Mouse (Mus musculus) heart, embryonic 14.5 days (tissue): ENCODE measurements at regions not wholly inside any gene's neighbourhood (a gene's known extent, or its start where the extent isn't known, plus 50 kb on each side); places are given as distances from the start of the nearest gene placed in this dataset.

Experiments
- ATAC-seq: fragments of 200-750 bp; cut with Nextera tagmentation; 2 replicates; pipeline ENCODE4 v1.8.0; 2017; ENCODE audit warnings: low read depth, moderate TSS enrichment; ENCODE audit not compliant: insufficient number of reproducible peaks, insufficient read depth, low FRiP score
- H3K27ac ChIP-seq, 2 experiments: fragments of 200-500 bp in 1 of 2; fragments of 300-500 bp in 1 of 2; sonication (generic) in 1 of 2; replicated peaks in 1 of 2; 2 replicates each; pipeline ENCODE4 v1.5.1; 2012 to 2014; ENCODE audit warnings: low read depth in 2 of 2, low read length in 2 of 2, control low read depth in 1 of 2, mild to moderate bottlenecking in 1 of 2, mixed read lengths in 1 of 2; ENCODE audit not compliant: control insufficient read depth in 1 of 2, insufficient read depth in 1 of 2
- H3K27me3 ChIP-seq: fragments of 300-500 bp; sonication (generic); 2 replicates; pipeline ENCODE4 v1.6.1; 2014; ENCODE audit warnings: mild to moderate bottlenecking, low read length, control low read depth; ENCODE audit not compliant: control insufficient read depth, insufficient read depth
- H3K36me3 ChIP-seq: fragments of 300-500 bp; sonication (generic); 2 replicates; pipeline ENCODE4 v1.6.1; 2014; ENCODE audit warnings: mild to moderate bottlenecking, control low read depth, low read length, mixed read lengths; ENCODE audit not compliant: control insufficient read depth, insufficient read depth
- H3K4me1 ChIP-seq, 2 experiments: fragments of 200-500 bp in 1 of 2; fragments of 300-500 bp in 1 of 2; sonication (generic) in 1 of 2; 2 replicates each; pipeline ENCODE4 v1.6.1; 2012 to 2014; ENCODE audit warnings: low read length in 2 of 2, control low read depth in 1 of 2, mixed read lengths in 1 of 2; ENCODE audit not compliant: control insufficient read depth in 2 of 2, insufficient read depth in 2 of 2
- H3K4me2 ChIP-seq: fragments of 300-500 bp; sonication (generic); 2 replicates; pipeline ENCODE4 v1.6.1; 2014; ENCODE audit warnings: mild to moderate bottlenecking, low read length
- H3K4me3 ChIP-seq, 2 experiments: fragments of 200-500 bp in 1 of 2; fragments of 300-500 bp in 1 of 2; sonication (generic) in 1 of 2; 2 replicates each; pipeline ENCODE4 v1.5.1; 2012 to 2014; ENCODE audit warnings: low read length in 2 of 2, mild to moderate bottlenecking in 2 of 2, control low read depth in 1 of 2, low read depth in 1 of 2, moderate library complexity in 1 of 2; ENCODE audit not compliant: control insufficient read depth in 1 of 2, insufficient read depth in 1 of 2
- H3K9ac ChIP-seq: fragments of 300-500 bp; sonication (generic); 2 replicates; pipeline ENCODE4 v1.6.1; 2014; ENCODE audit warnings: mild to moderate bottlenecking, low read length
- H3K9me3 ChIP-seq: fragments of 300-500 bp; sonication (generic); 2 replicates; pipeline ENCODE4 v1.6.1; 2016; ENCODE audit warnings: low read length, control low read depth; ENCODE audit not compliant: control insufficient read depth
- WGBS: fragments of 180-500 bp; shearing (Covaris S2); extraction: QIAGEN DNeasy Blood & Tissue Kit; methylation state at CpG from one replicate; pipeline ENCODE4 v1.1.7; 2014; 5-methylcytosine and 5-hydroxymethylcytosine counted together

DNA sequence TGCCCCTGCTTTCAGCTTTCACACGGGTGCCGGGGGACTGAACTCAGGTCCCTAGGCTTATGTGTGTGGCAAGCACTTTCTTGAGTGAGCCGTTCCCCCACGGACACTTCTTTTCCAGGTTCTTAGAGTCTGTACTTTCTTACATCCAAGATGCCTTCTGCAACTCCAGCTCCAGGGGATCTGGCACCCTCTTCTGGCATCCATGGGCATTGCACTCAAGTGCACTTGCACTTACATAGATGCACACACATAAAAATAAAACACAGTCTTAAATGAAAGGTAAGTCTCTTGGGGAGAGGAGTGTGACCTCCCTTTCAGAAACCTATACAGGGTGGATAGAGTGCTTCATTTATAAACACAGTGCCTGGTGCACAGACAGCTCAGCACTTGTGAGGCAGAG is 368.6 kb downstream of the Med13l start:
- H3K4me1 ChIP-seq: no peaks in the 10 kb centered on the region; a peak in 2 of 4 replicates
- 96% methylated on average over 4 of the region's 4 CpGs for WGBS
- ATAC-seq: no peak
- H3K9ac ChIP-seq: no peak overlapping the region
- 0 out of 2 replicates have a peak, but pooled peaks cover 3% of the 10 kb centered on the region for H3K9me3 ChIP-seq
- peaks cover 22% of the 10 kb centered on the region for H3K27me3 ChIP-seq
- no peak overlapping the region for H3K4me2 ChIP-seq
- no peak overlapping the region for H3K27ac ChIP-seq
- H3K4me3 ChIP-seq: no peak overlapping the region
- no peaks in the 10 kb centered on the region for H3K36me3 ChIP-seq

GRCm38 (mm10) chr5:118929990-118930501 is 369.6 kb downstream of the Med13l start:
- Histone ChIP-seq H3K27me3 (peaks cover 19% of the 10 kb centered on the region), H3K27ac (no peak overlapping the region), H3K4me3 (peak overlapping the region in 1 of 2 experiments; percentile 2; a peak in 1 of 4 replicates), H3K9ac (no peak overlapping the region), H3K4me2 (peak overlapping the region; percentile 49), H3K4me1 (no peaks in the 10 kb centered on the region; a peak in 2 of 4 replicates), H3K36me3 (no peaks in the 10 kb centered on the region), H3K9me3 (0 out of 2 replicates have a peak, but pooled peaks cover 3% of the 10 kb centered on the region)
- WGBS: 7% methylated on average over 23 of the region's 23 CpGs
- ATAC-seq: no peak

GRCm38 (mm10) chr5:118939336-118940039 is 379.0 kb downstream of the Med13l start:
- Histone ChIP-seq H3K27ac (no peak overlapping the region), H3K27me3 (no peaks in the 10 kb centered on the region; the same call in 1 of the 2 replicates), H3K4me2 (no peak overlapping the region), H3K36me3 (no peaks in the 10 kb centered on the region), H3K9ac (no peak overlapping the region), H3K9me3 (no peaks in the 10 kb centered on the region), H3K4me3 (no peak overlapping the region), H3K4me1 (no peaks in the 10 kb centered on the region)
- ATAC-seq: no peak
- WGBS: 79% methylated on average over 12 of the region's 12 CpGs

DNA sequence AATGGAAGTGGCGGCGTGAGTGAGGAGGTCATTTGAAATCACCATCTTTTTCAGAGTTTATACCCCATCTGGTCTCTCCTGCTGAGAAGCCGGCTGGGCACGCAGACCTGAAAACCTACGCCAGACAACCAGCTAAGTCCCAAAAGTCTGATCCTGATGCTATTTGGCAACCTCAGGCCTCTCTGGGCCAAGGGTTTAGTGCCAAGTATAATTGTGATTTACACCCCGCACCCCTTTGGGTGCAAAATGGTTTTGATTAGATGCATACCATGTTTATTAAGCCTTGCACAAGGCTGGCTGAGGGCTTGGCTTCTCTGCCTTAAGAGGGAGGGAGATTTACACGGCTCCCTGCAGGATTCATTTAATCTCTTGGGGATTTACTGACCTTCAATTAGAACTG is 383.8 kb downstream of the Med13l start:
- Histone ChIP-seq H3K27me3 (no peaks in the 10 kb centered on the region; the same call in none of the 2 replicates), H3K4me2 (no peak overlapping the region), H3K9me3 (no peaks in the 10 kb centered on the region), H3K36me3 (no peaks in the 10 kb centered on the region), H3K4me1 (peaks cover 0 to 2% of the 10 kb centered on the region in 2 experiments; a peak in 1 of 4 replicates), H3K27ac (no peak overlapping the region), H3K9ac (no peak overlapping the region), H3K4me3 (no peak overlapping the region)
- ATAC-seq: no peak
- 39% methylated on average over 7 of the region's 7 CpGs for WGBS

- Histone ChIP-seq H3K4me2 (peak overlapping the region; percentile 45), H3K27ac (no peak overlapping the region), H3K4me3 (no peak overlapping the region), H3K36me3 (no peaks in the 10 kb centered on the region), H3K4me1 (peaks cover 0 to 2% of the 10 kb centered on the region in 2 experiments; a peak in 1 of 4 replicates), H3K27me3 (no peaks in the 10 kb centered on the region; the same call in none of the 2 replicates), H3K9me3 (no peaks in the 10 kb centered on the region), H3K9ac (no peak overlapping the region)
- ATAC-seq: no peak
- 13% methylated on average over 8 of the region's 8 CpGs for WGBS
These were observed 385.6 kb downstream of the Med13l start for GRCm38 (mm10) chr5:118946090-118946489.

DNA sequence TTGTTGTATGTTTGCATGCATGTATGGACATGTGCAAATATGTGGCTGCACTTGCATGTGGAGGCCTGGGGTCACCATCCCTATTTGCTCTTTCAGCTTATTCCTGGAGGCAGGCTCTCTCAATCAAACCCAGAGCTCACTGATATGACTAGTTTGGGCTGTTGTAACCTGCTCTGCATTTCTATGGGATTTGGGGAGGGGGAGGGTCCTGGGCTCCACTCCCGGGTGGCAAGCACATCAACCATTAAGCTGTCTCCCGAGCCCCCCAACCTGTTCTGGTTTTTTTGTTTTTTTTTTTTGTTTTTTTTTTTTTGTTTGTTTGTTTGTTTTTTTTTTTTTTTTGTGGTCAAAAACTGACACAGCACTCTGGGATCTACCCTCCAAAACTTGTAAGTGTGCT is 386.5 kb downstream of the Med13l start:
- H3K9ac ChIP-seq: no peak overlapping the region
- 34% methylated on average over 2 of the region's 2 CpGs for WGBS
- H3K4me2 ChIP-seq: no peak overlapping the region
- H3K27ac ChIP-seq: no peak overlapping the region
- peaks cover 0 to 2% of the 10 kb centered on the region in 2 experiments; a peak in 1 of 4 replicates for H3K4me1 ChIP-seq
- no peaks in the 10 kb centered on the region for H3K36me3 ChIP-seq
- H3K27me3 ChIP-seq: no peaks in the 10 kb centered on the region; the same call in none of the 2 replicates
- no peak for ATAC-seq
- no peak overlapping the region for H3K4me3 ChIP-seq
- H3K9me3 ChIP-seq: no peaks in the 10 kb centered on the region

DNA sequence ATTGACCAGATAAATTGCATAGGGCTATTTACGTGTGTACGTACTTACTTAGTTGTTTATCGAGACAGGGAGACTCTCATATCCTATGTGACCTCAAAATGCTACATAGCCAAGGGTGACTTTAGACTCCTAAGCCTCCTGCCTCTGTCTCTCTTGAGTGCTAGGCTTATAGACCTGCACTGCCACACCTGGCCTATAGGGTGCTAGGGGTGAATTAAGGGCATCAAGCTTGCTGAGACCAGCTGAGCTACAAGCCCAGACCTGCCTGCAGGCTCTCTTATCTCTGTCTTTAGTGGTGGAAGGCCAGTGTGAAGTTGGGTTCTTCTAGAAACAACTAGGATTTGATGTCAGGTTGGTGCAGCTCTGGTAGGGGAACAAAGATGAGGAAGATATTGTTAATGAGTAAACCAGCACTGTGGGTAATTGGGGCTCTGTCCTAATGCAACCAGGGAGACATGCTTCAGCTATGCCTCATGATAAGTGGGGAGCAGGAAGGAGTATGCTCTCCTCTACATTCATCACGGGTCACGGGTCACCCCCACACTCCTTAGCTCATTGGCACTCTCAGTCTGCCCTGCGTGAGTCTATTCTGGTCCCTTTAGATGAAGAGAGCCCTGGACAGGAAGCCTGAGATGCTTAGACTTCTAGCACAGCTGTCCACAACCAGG is 387.8 kb downstream of the Med13l start:
- H3K4me1 ChIP-seq: peaks cover 0 to 2% of the 10 kb centered on the region in 2 experiments; a peak in 1 of 4 replicates
- WGBS: 80% methylated on average over 6 of the region's 6 CpGs
- H3K4me3 ChIP-seq: no peak overlapping the region
- no peaks in the 10 kb centered on the region; the same call in none of the 2 replicates for H3K27me3 ChIP-seq
- no peak overlapping the region for H3K4me2 ChIP-seq
- no peak overlapping the region for H3K9ac ChIP-seq
- no peaks in the 10 kb centered on the region for H3K9me3 ChIP-seq
- no peaks in the 10 kb centered on the region for H3K36me3 ChIP-seq
- H3K27ac ChIP-seq: no peak overlapping the region
- no peak for ATAC-seq
